Mouse (Mus musculus): ENCODE results near the gene Dnlz.
A peak's percentile ranks its signal among the peaks of the same experiment; 100 is the strongest.
"Not testable (repeated sequence)": the region's sequence is repeated elsewhere in the genome, so short reads cannot be mapped to it uniquely, and the experiment has no call there.

Gene Dnlz

GRCm38 (mm10) chr2:26351358-26352290 is at the start of gene Dnlz:
Gene Dnlz, minus strand, starts transcription at chr2:26352110.
- DNase-seq (ENCODE audit: low spot score), result peak; percentile 74

DNA sequence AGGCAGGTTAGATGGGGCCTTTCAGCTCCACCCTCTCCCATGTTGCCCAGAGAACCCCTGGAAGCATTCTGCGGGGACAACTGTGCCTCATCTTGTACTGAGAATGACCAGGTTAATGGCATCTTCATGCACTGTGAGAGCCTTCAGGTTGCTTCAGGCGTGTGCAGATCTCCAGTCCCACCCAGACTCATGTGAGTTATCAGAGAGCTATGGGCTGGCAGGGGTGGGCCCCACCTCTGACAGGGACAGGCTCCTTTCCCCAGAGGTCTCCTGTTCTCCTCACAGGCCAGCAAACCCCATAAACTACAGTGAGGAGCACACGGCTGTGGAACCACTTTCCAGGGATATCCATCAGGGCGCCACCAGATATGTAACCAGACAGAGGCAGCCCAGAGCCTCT is 49.1 kb upstream of the Dnlz start:
- no peak for DNase-seq (ENCODE audit: low spot score)

DNA sequence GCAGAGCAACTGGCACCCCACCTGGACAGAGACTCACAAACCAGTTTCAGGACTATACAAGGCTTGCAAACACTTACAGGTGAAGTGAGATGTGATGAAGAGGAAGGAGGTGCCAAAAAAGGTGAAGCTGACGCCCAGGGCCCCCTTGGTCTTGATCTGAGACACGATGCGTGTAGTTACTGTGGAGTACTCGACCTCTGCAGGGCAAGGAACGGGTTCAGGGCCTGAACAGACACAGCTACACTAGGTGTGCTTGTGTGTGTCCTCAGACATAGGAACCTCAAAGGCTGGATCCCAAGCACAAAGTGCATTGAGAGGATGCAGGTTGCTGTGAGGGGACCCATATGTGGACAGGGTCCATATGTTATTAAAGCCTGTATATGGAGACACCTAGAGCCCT is 48.4 kb upstream of the Dnlz start:
- DNase-seq (ENCODE audit: low spot score), result no peak

GRCm38 (mm10) chr2:26399647-26400046 is 47.7 kb upstream of the Dnlz start:
- DNase-seq (ENCODE audit: low spot score), result no peak

GRCm38 (mm10) chr2:26398978-26399377 is 47.1 kb upstream of the Dnlz start:
- no peak for DNase-seq (ENCODE audit: low spot score)

DNA sequence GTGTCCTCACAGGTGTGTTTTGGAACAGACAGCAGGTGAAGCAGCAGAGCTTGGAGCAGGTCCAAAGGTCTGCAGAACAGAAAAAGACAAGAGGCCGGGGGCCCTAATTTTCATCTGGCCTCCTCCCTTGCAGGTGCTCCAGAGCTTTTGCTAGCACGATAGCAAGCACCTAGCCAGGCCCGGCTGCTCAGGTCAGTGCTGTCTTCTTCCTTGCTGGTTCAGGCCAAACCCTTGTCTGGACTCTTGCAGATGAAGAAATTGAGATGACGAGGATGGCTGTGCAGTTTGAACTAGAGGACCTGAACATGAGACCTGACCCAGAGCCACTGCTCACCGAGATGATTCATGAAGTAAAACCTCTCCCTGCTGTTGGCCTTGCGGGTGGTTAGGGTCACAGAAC is 39.7 kb upstream of the Dnlz start:
- no peak for DNase-seq (ENCODE audit: low spot score)

- no peak for DNase-seq (ENCODE audit: low spot score)
Measured at GRCm38 (mm10) chr2:26390954-26391353, 39.0 kb upstream of the Dnlz start.

DNA sequence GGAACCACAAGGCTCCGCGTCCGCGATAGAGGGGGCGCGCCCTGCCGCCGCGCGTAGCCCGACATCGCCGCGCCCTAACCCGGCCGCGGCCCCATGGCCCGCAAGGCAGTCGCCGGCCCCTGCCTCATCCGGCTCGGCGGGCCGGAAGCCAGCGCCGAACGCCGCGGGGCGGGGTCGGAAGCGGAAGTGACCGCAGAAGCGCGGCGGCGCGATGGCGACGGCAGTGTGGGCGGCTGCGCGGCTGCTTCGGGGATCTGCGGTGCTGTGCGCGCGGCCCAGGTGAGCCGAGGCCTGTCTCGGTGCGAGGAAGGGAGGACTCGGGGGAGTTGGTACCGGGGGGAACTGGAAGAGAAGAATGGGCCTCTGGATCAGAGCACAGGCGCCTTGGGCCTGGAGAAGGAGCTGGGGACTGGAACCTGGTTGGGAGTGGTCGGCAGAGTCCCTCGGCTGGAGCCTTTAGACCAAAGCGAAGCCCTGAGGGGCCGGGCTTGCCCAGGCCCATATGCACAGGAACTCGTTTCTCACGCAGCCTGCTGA is 37.3 kb upstream of the Dnlz start, which contains the start of the genes Entr1 and Pmpca:
Gene Entr1 (minus strand): TSS at position 163 of the 537 bp plus-strand sequence.
Gene Pmpca (plus strand): TSS at position 186 of the 537 bp plus-strand sequence.
- DNase-seq (ENCODE audit: low spot score), result peak; percentile 27

- no peak for DNase-seq (ENCODE audit: low spot score)
Measured at GRCm38 (mm10) chr2:26388682-26389153, 36.8 kb upstream of the Dnlz start.

DNA sequence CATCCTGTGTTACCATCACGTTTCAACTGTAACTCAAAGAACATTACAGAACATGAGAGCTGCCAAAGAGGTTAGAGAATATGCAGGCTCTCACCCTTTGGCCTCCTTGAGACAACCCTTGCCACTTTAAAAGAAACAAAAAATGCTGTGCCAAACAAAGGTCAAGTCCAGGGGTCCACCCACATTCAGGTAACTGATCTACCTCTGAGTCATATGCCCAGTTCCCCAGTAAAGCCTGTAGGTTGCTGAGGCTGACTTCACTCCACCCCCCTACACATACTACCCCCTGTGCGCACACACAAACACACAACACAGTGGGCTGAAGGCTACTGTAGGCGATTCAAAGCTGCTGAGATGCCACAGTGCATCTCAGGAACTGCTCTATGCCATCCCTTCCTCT is 35.8 kb upstream of the Dnlz start:
- DNase-seq (ENCODE audit: low spot score), result no peak

DNA sequence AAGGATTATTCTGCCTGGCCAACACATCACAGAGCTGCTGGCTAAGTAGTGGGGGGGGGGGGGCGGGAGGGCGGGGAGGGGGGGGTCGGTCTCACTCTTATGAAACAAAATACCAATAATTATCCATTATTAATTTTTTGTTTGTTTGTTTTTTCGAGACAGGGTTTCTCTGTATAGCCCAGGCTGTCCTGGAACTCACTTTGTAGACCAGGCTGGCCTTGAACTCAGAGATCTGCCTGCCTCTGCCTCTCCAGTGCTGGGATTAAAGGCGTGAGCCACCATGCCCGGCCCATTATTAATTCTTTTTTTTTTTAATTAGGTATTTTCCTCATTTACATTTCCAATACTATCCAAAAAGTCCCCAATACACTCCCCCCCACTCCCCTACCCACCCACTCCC is 29.0 kb upstream of the Dnlz start:
- not testable (repeated sequence) for DNase-seq (ENCODE audit: low spot score)

GRCm38 (mm10) chr2:26380131-26380771 is 28.3 kb upstream of the Dnlz start, which contains the start of gene Snapc4:
Gene Snapc4, minus strand, starts transcription at chr2:26380653.
- DNase-seq (ENCODE audit: low spot score), result no peak

DNA sequence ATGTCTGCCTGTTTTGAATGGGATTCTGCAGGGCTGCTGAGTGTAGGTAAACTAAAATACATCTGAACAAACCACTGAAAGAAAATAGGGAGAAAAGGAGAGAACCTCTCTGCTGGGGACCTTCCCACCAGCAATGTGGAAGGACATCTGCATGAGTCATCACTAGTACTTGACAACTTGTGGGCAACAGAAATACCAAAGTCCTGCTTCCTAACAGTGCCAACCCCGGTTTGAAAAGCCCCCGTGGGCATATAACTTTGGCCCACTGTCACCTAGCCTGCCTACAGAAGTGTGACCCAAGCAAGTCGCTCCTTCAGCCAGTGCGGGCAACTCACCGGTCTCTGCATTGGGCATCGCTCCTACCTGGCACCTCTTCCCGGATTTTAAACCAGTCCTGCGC is 20.5 kb upstream of the Dnlz start:
- DNase-seq (ENCODE audit: low spot score), result no peak

DNA sequence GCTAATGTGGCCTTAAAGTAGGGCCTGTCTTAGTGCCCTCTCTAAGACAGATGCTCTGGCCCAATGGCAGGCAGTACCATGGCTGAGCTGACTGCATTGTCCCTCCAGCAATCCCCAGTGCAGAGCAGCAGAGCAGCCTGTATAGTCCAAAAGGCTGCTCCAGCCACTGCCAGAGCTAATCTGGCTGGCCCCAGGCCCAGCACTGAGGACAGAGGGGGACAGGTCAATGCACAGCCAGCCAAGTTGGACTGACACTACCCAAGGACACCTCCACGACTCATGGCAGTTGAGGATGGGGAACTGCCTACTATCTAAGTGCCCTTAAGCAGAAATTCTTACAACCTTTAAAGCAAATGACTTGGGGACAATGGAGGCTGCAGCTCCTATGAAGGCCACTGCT is 16.7 kb upstream of the Dnlz start:
- DNase-seq (ENCODE audit: low spot score), result no peak

DNA sequence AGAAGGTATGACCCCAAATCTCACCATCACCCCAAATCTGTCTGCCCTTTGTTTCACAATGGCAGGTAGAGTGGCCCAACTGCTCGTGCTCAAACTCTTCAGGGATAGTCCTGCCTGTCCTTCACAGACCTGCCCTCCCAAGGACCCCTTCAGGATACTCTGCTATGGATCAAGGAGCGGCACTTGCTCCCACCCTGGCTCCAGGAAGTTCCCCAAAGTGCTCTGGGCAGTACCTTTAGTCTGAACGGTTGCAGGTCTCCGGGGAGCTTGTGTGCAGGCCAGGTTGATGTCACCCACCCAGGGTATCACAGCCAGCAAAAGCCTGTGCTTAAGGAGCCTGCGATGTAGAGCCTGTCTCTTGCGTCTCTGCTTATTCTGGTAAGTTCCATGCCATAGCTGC is 16.0 kb upstream of the Dnlz start:
- DNase-seq (ENCODE audit: low spot score), result no peak

DNA sequence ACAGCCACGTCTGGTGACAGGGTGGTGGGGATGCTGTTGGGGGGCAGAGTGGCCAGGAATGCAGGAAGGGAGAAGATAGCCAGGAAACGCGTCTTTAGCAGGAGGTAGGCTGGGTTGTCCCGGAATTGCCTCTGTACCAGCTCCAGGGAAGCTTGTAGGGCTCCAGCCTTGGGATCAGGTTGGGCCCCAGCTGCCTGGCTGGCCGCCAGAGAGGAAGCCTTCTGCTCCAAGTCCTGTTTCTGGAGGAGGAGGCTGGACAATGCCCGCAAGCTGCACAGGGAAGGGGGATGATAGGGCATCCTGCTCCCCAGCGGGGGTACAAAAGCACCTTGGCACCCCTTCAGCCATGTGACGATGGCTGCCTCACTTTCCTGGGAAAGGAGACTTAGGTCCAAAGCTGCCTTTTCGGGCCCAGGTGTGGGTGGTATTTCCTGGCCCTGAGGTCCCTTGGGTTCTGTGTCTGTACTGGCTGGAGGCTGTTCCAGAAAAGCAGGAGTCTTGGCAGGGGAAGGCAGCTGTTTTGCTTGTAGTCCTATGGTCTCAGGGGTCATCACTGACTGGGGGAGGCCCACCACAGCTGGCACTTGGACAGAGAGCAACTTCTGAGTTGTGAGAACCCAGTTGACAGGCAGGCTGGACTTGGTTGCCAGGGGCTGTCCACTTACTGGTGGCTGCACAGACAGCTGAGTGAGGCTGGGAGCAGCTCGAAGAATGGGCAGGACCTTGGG is 13.0 kb upstream of the Dnlz start:
- DNase-seq (ENCODE audit: low spot score), result no peak

DNA sequence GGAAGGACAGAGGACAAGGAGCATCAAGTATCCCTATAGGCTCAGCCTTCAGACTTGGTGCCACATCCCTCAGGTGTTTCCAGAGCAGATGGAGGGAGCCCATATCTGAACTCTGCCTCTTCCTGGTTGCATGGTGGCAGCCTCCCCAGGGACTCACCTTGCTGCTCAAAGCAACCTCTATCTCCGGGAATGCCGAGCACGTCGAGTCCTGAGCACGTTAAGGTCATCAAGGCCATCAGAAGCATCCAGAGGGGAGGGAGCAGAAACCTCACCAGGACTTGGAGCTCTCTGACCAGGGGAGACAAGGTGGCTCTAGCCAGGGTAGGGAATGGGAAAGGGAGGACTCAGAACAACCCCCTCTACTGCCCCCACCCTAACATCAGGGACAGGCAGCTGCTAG is 11.6 kb upstream of the Dnlz start:
- DNase-seq (ENCODE audit: low spot score), result no peak

DNA sequence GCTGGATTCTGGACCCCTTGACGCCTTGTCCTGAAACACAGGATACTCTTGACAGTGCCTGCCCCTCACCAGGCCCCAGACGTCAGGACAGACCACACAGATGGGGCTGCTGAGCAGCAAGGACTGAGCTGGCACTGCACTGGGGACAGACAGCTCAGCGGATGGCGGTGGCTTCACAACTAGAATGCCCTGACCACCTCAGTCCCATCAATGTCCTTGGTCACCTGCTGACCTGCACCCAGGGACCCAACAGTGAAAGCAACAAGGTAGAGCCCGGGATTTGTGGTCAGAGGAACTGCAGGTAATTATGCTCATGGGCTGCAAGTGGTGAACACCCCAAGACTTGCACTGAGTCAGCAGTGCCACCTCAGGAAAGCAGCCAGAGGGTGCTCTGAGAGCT is 11.1 kb upstream of the Dnlz start:
- DNase-seq (ENCODE audit: low spot score), result no peak

GRCm38 (mm10) chr2:26360772-26361171 is 8.9 kb upstream of the Dnlz start, which contains the start of gene Card9:
Gene Card9, minus strand, starts transcription at chr2:26360918.
- DNase-seq (ENCODE audit: low spot score), result no peak

GRCm38 (mm10) chr2:26359983-26360382 is 8.1 kb upstream of the Dnlz start:
- no peak for DNase-seq (ENCODE audit: low spot score)

GRCm38 (mm10) chr2:26358667-26359320 is 6.9 kb upstream of the Dnlz start:
- no peak for DNase-seq (ENCODE audit: low spot score)

Data from urinary bladder, postnatal 10 days (tissue).